Mouse (Mus musculus): Measurements from ENCODE around the gene Galk1. TPM values are rescaled to one million over a fixed set of nuclear protein-coding genes. Genes with fewer than 3 reads are reported as not detected.

The Galk1 gene
- 46.9 and 47.3 TPM in 2 replicates for polyA plus RNA-seq (2012; rRNA removed)

GRCm38 (mm10) chr11:116012262-116012947 lies at the start of gene Galk1:
Gene Galk1 (minus strand): TSS chr11:116012719.
- DNase-seq (ENCODE audit: low read depth): no peak

DNA sequence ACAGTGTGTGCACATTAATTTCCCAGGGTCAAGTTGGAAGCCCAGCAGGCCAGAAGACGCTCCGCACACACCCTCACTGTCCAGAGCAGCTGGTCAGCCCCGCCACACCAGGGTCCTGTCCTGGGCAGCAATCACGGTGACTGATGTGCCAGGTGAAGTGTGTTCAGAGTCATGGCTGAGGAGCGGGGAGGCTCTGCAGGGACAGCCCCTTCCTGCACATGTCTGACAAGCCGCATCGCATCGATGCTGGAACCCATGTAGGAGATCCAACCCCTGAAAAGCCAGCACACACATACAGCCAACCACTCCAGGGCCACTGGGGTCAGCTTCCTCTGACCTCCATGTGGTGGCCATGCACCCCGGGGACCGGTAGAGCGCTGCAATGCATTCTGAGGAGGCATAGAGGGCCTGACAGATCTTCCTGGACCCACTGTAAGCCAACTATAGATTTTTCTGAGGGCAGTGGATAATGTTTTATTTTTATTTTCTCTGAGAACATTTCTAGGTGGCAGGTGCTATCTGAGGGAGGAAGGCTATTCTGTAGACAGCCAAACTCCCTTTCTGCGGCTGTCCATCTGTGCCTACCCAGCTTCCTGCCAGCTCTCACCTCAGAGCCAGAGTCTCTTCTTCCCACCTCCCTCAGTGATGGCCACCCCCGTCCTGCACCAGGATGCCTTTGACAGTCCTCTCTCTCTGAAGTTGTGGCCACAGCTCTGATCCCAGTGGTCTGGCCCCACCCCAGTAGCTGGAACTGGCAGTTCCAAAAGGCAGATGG lies 49.3 kb upstream of the Galk1 start:
- no peak for DNase-seq (ENCODE audit: low read depth)

DNA sequence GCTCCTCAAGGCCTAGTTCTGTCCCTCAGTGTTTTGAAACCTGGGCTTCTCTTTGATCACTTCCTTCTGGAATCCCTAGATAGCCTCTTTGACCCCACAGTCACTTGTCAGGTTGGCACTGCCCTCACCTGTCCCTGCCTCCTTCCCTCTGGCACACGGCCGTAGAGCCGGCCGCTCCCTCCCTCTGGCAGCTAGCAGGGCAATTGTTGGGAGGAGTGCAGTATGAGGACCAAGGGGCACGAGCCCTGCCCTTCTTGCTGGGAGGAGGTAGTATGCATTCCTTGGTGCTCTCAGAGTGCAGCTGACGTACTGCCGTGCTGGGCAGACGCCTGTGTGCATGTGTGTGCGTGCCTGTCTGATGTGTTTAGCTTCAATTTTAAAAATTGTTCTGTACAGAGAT lies 48.1 kb upstream of the Galk1 start:
- DNase-seq (ENCODE audit: low read depth): no peak

DNA sequence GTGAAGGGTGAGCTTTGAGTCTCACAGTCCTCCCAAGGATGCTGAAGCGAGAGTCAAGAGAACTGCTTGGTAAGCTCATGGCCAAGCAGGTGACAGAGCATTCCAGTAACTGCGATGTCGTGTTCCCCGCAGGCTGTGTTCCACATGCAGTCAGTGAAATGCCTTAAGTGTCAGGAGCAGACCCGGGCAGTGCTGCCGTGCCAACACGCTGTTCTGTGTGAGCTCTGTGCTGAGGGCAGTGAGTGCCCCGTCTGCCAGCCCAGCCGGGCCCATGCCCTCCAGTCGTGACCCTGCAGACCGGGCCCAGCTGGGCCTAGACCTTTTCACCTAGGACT lies 47.1 kb upstream of the Galk1 start:
- no peak for DNase-seq (ENCODE audit: low read depth)

DNA sequence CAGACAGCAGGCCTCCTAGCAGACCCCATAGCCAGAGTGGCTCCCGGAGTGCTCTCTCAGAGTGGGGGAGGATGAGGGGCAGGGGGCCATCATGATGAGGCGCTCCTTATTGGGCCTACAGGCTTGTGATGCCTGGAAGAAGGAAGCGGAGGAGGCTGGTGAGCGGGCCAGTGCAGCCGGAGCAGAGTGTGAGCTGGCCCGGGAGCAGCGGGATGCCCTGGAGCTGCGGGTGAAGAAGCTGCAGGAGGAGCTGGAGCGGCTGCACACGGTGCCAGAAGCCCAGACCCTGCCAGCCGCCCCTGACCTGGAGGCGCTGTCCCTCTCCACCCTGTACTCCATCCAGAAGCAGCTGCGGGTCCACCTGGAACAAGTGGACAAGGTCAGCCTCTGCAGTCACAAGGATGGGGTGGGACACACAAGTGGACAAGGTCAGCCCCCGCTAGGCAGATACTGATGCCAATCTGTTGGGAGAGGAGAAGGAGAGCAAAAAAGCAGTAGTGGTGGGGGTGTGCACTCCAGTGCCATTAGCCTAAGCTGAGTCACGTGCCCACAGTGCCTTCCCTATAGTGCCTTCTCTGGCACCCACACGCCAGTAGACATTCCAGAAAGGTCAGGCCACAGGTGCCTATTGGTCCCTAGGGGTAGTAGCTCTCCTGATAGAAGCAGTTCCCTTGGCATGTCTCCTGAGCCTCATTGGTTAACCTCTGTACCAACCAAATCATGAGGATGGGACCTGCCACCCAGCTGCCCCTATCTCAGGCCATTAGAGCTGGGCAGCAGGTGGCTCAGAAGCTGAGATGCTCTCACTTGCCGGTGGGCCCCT lies 46.6 kb upstream of the Galk1 start:
- no peak for DNase-seq (ENCODE audit: low read depth)

- no peak for DNase-seq (ENCODE audit: low read depth)
Measured at GRCm38 (mm10) chr11:116058022-116058614, 45.6 kb upstream of the Galk1 start.

GRCm38 (mm10) chr11:116057237-116057881 lies 44.8 kb upstream of the Galk1 start:
- no peak for DNase-seq (ENCODE audit: low read depth)

GRCm38 (mm10) chr11:116055873-116056272 lies 43.4 kb upstream of the Galk1 start:
- DNase-seq (ENCODE audit: low read depth): no peak

DNA sequence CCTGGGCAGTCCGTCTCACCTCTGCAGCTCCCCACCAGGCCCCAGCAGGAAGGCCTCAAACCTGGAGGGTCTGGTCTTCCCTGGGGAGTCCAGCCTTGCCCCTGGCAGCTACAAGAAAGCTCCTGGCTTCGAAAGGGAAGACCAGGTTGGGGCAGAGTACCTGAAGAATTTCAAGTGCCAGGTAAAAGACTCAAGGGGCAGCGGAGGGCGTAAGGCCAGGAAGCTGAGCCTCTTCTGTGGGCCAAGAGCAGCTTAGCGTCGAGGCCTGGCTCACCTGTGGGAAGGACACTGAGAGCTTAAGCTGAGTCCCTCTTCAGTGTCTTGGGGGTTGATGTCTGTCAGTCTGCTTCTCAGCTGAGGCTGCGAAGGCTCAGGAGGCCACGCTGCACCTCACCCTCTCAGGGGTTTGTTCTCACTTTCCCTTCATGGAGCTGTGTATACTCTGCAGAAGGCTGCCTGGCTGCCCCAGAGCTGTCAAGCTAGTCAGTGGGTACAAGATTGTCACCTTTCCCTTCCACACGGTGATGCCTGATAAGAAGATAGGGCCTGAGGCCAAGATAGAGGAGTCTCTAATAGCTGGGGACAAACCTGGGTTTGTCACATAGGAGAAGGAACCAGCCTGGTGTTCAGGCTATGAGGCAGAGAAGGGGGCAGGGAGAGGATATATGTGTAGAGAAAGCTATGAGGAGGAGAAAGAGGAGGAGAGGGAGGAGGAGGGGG lies 41.2 kb upstream of the Galk1 start:
- DNase-seq (ENCODE audit: low read depth): no peak

DNA sequence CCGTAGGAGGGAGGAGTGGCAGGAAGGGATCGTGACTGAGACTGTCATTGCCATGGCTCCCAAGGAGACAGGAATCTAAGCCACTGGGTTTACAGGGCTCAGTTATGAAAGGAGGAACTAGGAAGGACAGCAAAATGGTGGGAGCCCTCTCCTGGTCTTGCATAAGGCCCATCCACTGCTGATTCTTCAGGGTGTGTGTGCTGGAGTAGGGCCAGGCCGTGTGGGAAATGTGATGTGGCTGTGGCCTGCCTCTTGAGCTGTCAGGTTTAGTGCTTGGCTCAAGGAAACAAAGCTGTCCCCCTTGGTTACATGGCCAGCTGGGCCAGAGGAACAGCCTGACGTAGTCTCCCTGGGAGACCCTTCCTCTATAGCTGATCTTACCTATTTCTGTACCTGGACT lies 37.7 kb upstream of the Galk1 start:
- DNase-seq (ENCODE audit: low read depth): no peak

DNA sequence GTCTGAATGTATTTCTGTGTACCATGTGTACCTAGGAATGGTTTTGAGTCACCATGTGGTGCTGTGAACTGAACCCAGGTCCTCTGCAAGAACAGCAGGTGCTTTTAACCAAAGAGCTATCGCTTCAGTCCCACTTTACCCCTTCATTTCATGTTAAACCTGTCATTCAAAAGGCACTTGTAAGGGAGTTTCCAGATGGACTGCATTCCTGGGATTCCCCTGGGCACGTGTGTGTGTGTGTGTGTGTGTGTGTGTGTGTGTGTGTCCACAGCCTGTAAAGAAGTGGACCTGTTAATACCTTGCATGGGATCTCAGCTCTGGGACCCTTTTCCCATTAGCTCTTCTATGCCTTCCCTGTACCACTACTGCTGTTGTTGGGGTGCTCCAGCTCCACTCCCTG lies 37.1 kb upstream of the Galk1 start:
- DNase-seq (ENCODE audit: low read depth): no peak

GRCm38 (mm10) chr11:116045173-116045572 lies 32.7 kb upstream of the Galk1 start:
- DNase-seq (ENCODE audit: low read depth): no peak

DNA sequence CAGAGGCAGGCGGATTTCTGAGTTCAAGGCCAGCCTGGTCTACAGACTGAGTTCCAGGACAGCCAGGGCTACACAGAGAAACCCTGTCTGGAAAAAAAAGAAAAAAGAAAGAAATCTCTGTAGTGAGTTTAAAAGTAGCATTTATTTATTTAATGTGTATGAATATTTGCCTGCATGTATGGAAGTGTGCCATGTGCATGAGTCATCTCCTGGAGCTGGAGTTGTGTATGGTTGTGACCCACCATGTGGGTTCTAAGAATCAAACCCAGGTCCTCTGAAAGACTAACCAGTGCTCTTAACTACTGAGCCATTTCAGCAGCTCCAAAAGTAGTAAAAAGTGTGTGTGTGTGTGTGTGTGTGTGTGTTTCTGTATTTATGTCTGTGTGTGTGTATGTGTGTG lies 30.8 kb upstream of the Galk1 start:
- DNase-seq (ENCODE audit: low read depth): no peak

DNA sequence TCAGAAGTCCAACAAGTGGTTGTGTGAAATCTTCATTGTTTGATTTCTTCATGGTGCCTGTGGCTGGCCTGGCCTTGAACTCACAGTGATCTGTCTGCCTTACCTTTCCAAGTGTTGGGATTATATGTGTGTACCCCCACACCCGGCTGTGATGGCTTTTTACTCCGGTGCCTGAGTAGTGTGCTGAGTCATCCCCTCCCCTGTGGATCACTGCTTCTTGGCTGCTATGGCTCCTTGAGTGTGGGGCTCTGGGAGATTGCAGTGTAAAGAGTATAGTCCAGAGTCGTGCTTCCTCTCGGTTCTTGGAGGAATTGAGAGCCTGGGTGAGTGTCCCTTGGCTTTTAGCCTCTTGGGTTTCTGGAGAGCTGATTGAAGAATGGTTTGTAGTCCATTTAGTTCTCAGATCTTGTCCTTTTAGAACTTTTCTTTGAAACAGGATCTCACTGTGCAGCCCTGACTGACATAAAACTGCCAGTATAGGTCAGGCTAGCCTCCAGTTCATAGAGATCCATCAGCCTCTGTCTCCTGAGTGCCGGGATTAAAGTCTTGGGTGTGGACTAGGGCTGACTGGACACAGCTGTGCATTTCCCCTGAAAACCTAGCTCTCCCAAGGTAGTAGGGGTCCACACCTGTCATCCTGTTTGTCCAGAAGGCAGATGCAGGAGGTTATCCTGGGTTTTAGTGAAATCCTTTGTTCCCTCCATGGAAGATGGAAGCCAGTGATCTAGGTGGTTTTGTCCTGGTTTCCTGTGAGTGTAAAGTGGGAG lies 30.0 kb upstream of the Galk1 start:
- DNase-seq (ENCODE audit: low read depth): no peak

- no peak for DNase-seq (ENCODE audit: low read depth)
Measured at GRCm38 (mm10) chr11:116041833-116042232, 29.3 kb upstream of the Galk1 start.

GRCm38 (mm10) chr11:116040593-116040992 lies 28.1 kb upstream of the Galk1 start:
- no peak for DNase-seq (ENCODE audit: low read depth)

DNA sequence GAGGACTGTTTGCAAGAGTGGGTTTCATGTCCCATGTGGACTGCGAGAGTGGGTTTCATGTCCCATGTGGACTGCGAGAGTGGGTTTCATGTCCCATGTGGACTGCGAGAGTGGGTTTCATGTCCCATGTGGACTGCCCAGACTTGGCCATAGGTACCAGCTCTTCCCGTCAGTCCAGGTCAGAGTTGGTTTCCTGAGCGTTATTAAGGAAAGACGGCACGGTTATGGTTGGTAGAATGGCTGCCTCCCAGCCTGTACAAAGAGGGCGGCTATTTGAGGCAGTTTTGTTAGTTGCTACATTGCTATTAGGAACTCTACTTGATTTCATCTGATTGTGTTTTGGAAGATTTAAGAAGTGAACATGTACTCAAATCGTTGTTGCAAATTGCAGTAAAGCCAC lies 25.3 kb upstream of the Galk1 start:
- no peak for DNase-seq (ENCODE audit: low read depth)

GRCm38 (mm10) chr11:116036671-116037070 lies 24.2 kb upstream of the Galk1 start:
- DNase-seq (ENCODE audit: low read depth): no peak

- DNase-seq (ENCODE audit: low read depth): no peak
Measured at GRCm38 (mm10) chr11:116034584-116034983, 22.1 kb upstream of the Galk1 start.

All from gonadal fat pad, adult 2 months (tissue).